Mouse (Mus musculus): ENCODE data around the gene Shq1. TPM values are rescaled to one million over a fixed set of nuclear protein-coding genes. Genes with fewer than 3 reads are reported as not detected.

The Shq1 gene
- polyA plus RNA-seq, 1 experiment from 2014 or later = 25.6 TPM

GRCm38 (mm10) chr6:100704574-100705365 lies 33.8 kb upstream of the Shq1 start, which contains the start of gene Gxylt2:
Gene Gxylt2 (plus strand): TSS chr6:100704734.
- H3K27me3 ChIP-seq (ENCODE audit: low read depth, poor library complexity, severe bottlenecking) = peaks cover 70% of the 10 kb centered on the region

GRCm38 (mm10) chr6:100704197-100704573 lies 33.2 kb upstream of the Shq1 start:
- Histone ChIP-seq H3K4me1 (peaks cover 27% of the 10 kb centered on the region), H3K27ac (replicated peaks) (peak overlapping the region; percentile 83; the same call in 1 of the 2 replicates)

More at GRCm38 (mm10) chr6:100704574-100705365, 33.8 kb upstream of the Shq1 start, which contains the start of gene Gxylt2:
- no peaks in the 10 kb centered on the region for H3K9me3 ChIP-seq (replicated peaks)
- DNase-seq (ENCODE audit: low spot score) = peak; percentile 78
- under 1% methylated on average over 77 of the region's 77 CpGs for WGBS
- H3K27ac ChIP-seq (replicated peaks) = peak within 1 kb of the TSS; percentile 83
- no peaks in the 10 kb centered on the region for H3K36me3 ChIP-seq
- peaks cover 31% of the 10 kb centered on the region for H3K4me1 ChIP-seq
- H3K4me3 ChIP-seq = peak within 1 kb of the TSS; percentile 85

GRCm38 (mm10) chr6:100700774-100701173 lies 29.8 kb upstream of the Shq1 start:
- peaks cover 18% of the 10 kb centered on the region for H3K4me1 ChIP-seq
- H3K27ac ChIP-seq (replicated peaks) = no peak overlapping the region
- H3K27me3 ChIP-seq (ENCODE audit: low read depth, poor library complexity, severe bottlenecking) = peaks cover 40% of the 10 kb centered on the region
- WGBS = 73% methylated on average over 5 of the region's 5 CpGs
- no peak for DNase-seq (ENCODE audit: low spot score)
- no peak overlapping the region for H3K4me3 ChIP-seq
- H3K9me3 ChIP-seq (replicated peaks) = no peaks in the 10 kb centered on the region
- H3K36me3 ChIP-seq = no peaks in the 10 kb centered on the region

More at GRCm38 (mm10) chr6:100704197-100704573, 33.2 kb upstream of the Shq1 start:
- Histone ChIP-seq H3K9me3 (replicated peaks) (no peaks in the 10 kb centered on the region), H3K27me3 (ENCODE audit: low read depth, poor library complexity, severe bottlenecking) (peaks cover 70% of the 10 kb centered on the region), H3K4me3 (peak overlapping the region; percentile 85), H3K36me3 (no peaks in the 10 kb centered on the region)
- DNase-seq (ENCODE audit: low spot score) = no peak
- WGBS = 47% methylated on average over 8 of the region's 8 CpGs

GRCm38 (mm10) chr6:100699986-100700385 lies 29.0 kb upstream of the Shq1 start:
- WGBS = 85% methylated on average over 5 of the region's 5 CpGs
- no peak overlapping the region for H3K4me3 ChIP-seq
- no peak overlapping the region for H3K27ac ChIP-seq (replicated peaks)
- no peaks in the 10 kb centered on the region for H3K9me3 ChIP-seq (replicated peaks)
- no peaks in the 10 kb centered on the region for H3K36me3 ChIP-seq
- no peak for DNase-seq (ENCODE audit: low spot score)
- H3K4me1 ChIP-seq = peaks cover 10% of the 10 kb centered on the region
- peaks cover 32% of the 10 kb centered on the region for H3K27me3 ChIP-seq (ENCODE audit: low read depth, poor library complexity, severe bottlenecking)

- 71% methylated on average over 2 of the region's 2 CpGs for WGBS
- Histone ChIP-seq H3K27ac (replicated peaks) (no peak overlapping the region), H3K4me1 (no peaks in the 10 kb centered on the region), H3K36me3 (no peaks in the 10 kb centered on the region), H3K27me3 (ENCODE audit: low read depth, poor library complexity, severe bottlenecking) (no peaks in the 10 kb centered on the region), H3K9me3 (replicated peaks) (no peaks in the 10 kb centered on the region), H3K4me3 (no peak overlapping the region)
- DNase-seq (ENCODE audit: low spot score) = no peak
These were observed 15.4 kb upstream of the Shq1 start for GRCm38 (mm10) chr6:100686341-100686740.

GRCm38 (mm10) chr6:100678636-100679035 lies 7.7 kb upstream of the Shq1 start:
- WGBS = 92% methylated on average over 2 of the region's 2 CpGs
- no peak overlapping the region for H3K4me3 ChIP-seq
- H3K9me3 ChIP-seq (replicated peaks) = no peaks in the 10 kb centered on the region
- no peak overlapping the region for H3K27ac ChIP-seq (replicated peaks)
- no peak for DNase-seq (ENCODE audit: low spot score)
- no peaks in the 10 kb centered on the region for H3K36me3 ChIP-seq
- no peaks in the 10 kb centered on the region for H3K27me3 ChIP-seq (ENCODE audit: low read depth, poor library complexity, severe bottlenecking)
- no peaks in the 10 kb centered on the region for H3K4me1 ChIP-seq

- no peak for DNase-seq (ENCODE audit: low spot score)
- Histone ChIP-seq H3K4me1 (peaks cover 2% of the 10 kb centered on the region), H3K36me3 (no peaks in the 10 kb centered on the region), H3K27me3 (ENCODE audit: low read depth, poor library complexity, severe bottlenecking) (no peaks in the 10 kb centered on the region), H3K4me3 (no peak overlapping the region), H3K9me3 (replicated peaks) (no peaks in the 10 kb centered on the region), H3K27ac (replicated peaks) (no peak overlapping the region)
- 91% methylated on average over 6 of the region's 7 CpGs for WGBS
These were observed 5.5 kb upstream of the Shq1 start for GRCm38 (mm10) chr6:100676461-100676860.

GRCm38 (mm10) chr6:100674974-100675373 lies 4.0 kb upstream of the Shq1 start:
- H3K9me3 ChIP-seq (replicated peaks) = no peaks in the 10 kb centered on the region
- DNase-seq (ENCODE audit: low spot score) = no peak
- 27% methylated on average over 6 of the region's 6 CpGs for WGBS

GRCm38 (mm10) chr6:100671401-100671800 lies 444 bp upstream of the Shq1 start:
- DNase-seq (ENCODE audit: low spot score) = no peak
- Histone ChIP-seq H3K36me3 (0 out of 2 replicates have a peak, but pooled peaks cover 5% of the 10 kb centered on the region), H3K4me3 (peak overlapping the region; percentile 84), H3K4me1 (peaks cover 21% of the 10 kb centered on the region), H3K27ac (replicated peaks) (no peak overlapping the region), H3K9me3 (replicated peaks) (no peaks in the 10 kb centered on the region), H3K27me3 (ENCODE audit: low read depth, poor library complexity, severe bottlenecking) (no peaks in the 10 kb centered on the region)
- 11% methylated on average over 7 of the region's 7 CpGs for WGBS

More at GRCm38 (mm10) chr6:100674974-100675373, 4.0 kb upstream of the Shq1 start:
- peaks cover 11% of the 10 kb centered on the region for H3K4me1 ChIP-seq
- H3K36me3 ChIP-seq = no peaks in the 10 kb centered on the region
- H3K27ac ChIP-seq (replicated peaks) = no peak overlapping the region
- no peak overlapping the region for H3K4me3 ChIP-seq
- H3K27me3 ChIP-seq (ENCODE audit: low read depth, poor library complexity, severe bottlenecking) = no peaks in the 10 kb centered on the region

GRCm38 (mm10) chr6:100670370-100670841 lies 551 bp downstream of the Shq1 start:
- no peaks in the 10 kb centered on the region for H3K9me3 ChIP-seq (replicated peaks)
- no peaks in the 10 kb centered on the region for H3K27me3 ChIP-seq (ENCODE audit: low read depth, poor library complexity, severe bottlenecking)
- peak overlapping the region; percentile 86 for H3K27ac ChIP-seq (replicated peaks)
- H3K36me3 ChIP-seq = 0 out of 2 replicates have a peak, but pooled peaks cover 9% of the 10 kb centered on the region
- peak; percentile 50 for DNase-seq (ENCODE audit: low spot score)
- under 1% methylated on average over 32 of the region's 32 CpGs for WGBS
- H3K4me3 ChIP-seq = peak overlapping the region; percentile 84
- H3K4me1 ChIP-seq = peaks cover 21% of the 10 kb centered on the region

- Histone ChIP-seq H3K36me3 (peaks cover 24% of the 10 kb centered on the region), H3K27me3 (ENCODE audit: low read depth, poor library complexity, severe bottlenecking) (no peaks in the 10 kb centered on the region), H3K9me3 (replicated peaks) (no peaks in the 10 kb centered on the region), H3K4me1 (peaks cover 21% of the 10 kb centered on the region), H3K27ac (replicated peaks) (no peak overlapping the region), H3K4me3 (no peak overlapping the region)
- no peak for DNase-seq (ENCODE audit: low spot score)
- whole genome bisulfite sequencing = 80% methylated on average over 2 of the region's 2 CpGs
These were observed 2.1 kb downstream of the Shq1 start for GRCm38 (mm10) chr6:100668858-100669257.

- DNase-seq (ENCODE audit: low spot score) = no peak
- WGBS = 91% methylated on average over 8 of the region's 8 CpGs
- H3K9me3 ChIP-seq (replicated peaks) = no peaks in the 10 kb centered on the region
- no peak overlapping the region for H3K27ac ChIP-seq (replicated peaks)
- no peak overlapping the region for H3K4me3 ChIP-seq
- peaks cover 36% of the 10 kb centered on the region for H3K36me3 ChIP-seq
- H3K27me3 ChIP-seq (ENCODE audit: low read depth, poor library complexity, severe bottlenecking) = no peaks in the 10 kb centered on the region
- peaks cover 21% of the 10 kb centered on the region for H3K4me1 ChIP-seq
These were observed 3.3 kb downstream of the Shq1 start for GRCm38 (mm10) chr6:100667644-100668043.

GRCm38 (mm10) chr6:100662224-100662623 lies 8.7 kb downstream of the Shq1 start:
- 78% methylated on average over 6 of the region's 6 CpGs for WGBS
- no peaks in the 10 kb centered on the region for H3K9me3 ChIP-seq (replicated peaks)
- no peaks in the 10 kb centered on the region for H3K27me3 ChIP-seq (ENCODE audit: low read depth, poor library complexity, severe bottlenecking)
- H3K36me3 ChIP-seq = peaks cover 76% of the 10 kb centered on the region
- no peak overlapping the region for H3K4me3 ChIP-seq
- H3K27ac ChIP-seq (replicated peaks) = no peak overlapping the region
- peaks cover 4% of the 10 kb centered on the region for H3K4me1 ChIP-seq
- DNase-seq (ENCODE audit: low spot score) = no peak
